Mouse (Mus musculus) naive thymus-derived CD4-positive, alpha-beta T cell, adult 2 months (primary cell): ENCODE data around the gene A630001G21Rik.
A peak's percentile ranks its signal among the peaks of the same experiment; 100 is the strongest.

Experiments
- DNase-seq: peaks from one replicate; pipeline ENCODE4 v3.0.0-alpha.2; 2011; ENCODE audit warnings: low read depth

The A630001G21Rik gene

DNA sequence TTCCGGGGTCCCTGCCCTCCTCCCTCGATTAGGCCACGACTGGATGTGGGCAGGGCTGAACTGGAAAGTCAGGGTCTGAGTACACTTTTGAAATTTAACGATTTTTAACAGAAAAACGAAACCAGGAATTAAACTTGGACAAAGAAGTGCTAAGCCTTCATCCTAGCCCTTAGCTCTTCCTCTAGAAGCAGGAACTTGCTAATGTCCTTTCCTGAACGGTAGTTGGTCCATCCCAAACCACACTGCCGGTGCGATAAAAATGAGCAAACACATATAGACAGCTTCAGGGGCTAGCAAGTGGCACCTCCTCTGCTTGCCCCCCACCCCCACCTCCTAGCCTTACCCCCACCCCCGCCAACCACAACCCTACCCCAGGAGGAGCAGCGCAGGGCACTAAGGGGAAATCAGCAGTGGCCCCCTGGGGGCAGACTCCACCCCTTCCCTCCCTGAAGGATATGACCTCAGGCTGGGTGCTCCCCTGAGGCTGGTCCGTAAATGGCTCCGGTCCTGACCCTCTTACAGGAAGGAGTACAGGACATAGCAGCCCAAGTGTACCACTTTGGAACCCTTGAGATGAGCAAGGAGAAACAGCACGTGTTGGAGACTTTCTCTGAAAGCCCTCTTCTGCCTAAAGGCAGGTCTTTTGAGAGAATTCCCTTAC, 42.9 kb downstream of the A630001G21Rik start:
- DNase-seq = peak; percentile 84

GRCm38 (mm10) chr1:85734511-85734910, 43.9 kb downstream of the A630001G21Rik start:
- no peak for DNase-seq

GRCm38 (mm10) chr1:85732581-85732980, 45.9 kb downstream of the A630001G21Rik start:
- peak; percentile 75 for DNase-seq

DNA sequence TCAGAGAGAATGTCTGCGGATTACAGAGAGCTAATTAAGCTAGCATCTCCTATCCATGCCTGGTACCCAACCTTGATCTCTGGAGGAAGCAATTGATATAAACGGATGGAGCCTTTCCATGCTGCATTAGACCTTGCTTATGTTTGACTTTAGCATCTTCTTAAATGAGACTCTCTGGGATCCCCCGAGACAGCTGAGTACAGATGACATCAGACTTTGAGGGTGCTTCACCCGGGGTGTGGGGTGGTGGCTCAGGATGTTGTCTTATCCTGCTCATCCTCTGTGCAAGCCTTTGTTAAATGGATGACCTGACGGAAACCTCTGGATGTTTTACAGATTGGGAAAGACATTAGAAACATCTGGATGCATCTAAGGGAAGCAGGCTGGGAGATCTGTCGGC, 48.0 kb downstream of the A630001G21Rik start:
- DNase-seq = peak; percentile 40

- DNase-seq = peak; percentile 68
These were observed 58.1 kb downstream of the A630001G21Rik start for GRCm38 (mm10) chr1:85720220-85720893.

- DNase-seq = no peak
These were observed 59.4 kb downstream of the A630001G21Rik start for GRCm38 (mm10) chr1:85719049-85719448.

DNA sequence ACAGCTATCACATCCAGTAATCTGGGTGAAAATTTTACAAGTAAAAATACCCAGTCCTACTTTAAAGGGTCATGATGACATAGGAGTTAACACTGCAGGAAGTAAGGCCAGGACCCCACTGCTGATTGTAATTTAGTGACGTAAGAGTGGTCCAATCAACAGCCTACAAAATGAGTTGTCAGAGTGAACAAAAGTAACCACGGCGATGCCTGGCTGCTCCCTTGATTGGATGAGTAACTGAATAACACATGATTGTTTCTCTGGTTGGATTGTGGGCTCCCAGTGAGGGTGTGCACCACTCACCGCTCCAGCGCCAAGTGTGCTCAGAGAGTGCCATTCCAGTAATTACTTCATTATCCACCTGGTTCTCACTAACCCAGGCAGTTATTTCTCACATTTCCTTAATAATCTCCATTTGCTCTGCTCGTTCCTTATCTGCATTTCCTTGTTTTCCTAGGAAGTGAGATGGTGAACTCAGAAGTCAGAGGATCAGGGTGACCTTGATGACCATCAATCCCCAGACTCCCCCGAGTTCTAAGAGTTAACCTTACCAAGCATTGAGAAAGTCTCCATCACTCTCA, 61.9 kb downstream of the A630001G21Rik start:
- DNase-seq = no peak

DNA sequence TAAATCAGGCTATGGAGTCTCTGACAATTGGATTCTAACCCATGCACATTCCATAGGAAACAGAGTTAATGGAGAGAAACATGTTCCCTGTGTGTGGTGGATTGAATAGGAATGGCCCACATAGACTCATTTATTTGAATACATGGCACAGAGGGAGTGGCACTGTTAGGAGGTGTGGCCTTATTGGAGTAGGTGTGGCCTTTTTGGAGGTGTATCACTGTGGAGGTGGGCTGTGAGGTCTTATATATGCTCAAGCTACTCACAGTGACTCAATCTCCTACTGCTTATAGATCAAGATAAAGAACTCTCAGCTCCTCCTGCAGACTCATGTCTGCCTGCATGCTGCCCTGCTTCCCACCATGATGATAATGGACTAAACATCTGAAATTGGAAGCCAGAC, 63.9 kb downstream of the A630001G21Rik start:
- no peak for DNase-seq

- no peak for DNase-seq
These were observed 71.7 kb downstream of the A630001G21Rik start for GRCm38 (mm10) chr1:85706754-85707153.

- DNase-seq = peak; percentile 15
These were observed 72.9 kb downstream of the A630001G21Rik start for GRCm38 (mm10) chr1:85705552-85705951.

GRCm38 (mm10) chr1:85703245-85704186, 74.9 kb downstream of the A630001G21Rik start:
- peak; percentile 95 for DNase-seq

DNA sequence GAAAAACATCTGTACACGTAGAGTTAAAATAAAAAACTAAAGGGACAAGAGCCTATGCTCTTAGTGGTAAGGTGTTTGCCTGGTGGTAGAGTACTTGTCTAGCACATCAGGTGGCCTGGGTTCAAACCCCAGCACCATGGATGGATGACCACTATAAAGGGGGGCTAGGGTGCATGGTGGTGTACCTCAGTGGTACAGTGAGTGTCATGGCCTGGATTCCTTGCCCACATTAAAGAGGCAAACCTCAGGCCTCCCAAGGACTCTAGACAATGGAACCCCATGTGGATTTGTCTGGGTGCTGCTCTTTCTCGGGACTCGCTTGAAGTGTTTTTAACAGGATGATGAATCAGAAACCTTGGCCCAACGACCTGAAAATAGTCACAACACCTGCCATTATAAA, 75.9 kb downstream of the A630001G21Rik start:
- peak; percentile 30 for DNase-seq

- peak; percentile 54 for DNase-seq
These were observed 80.5 kb downstream of the A630001G21Rik start for GRCm38 (mm10) chr1:85697721-85698493.

GRCm38 (mm10) chr1:85695646-85696045, 82.8 kb downstream of the A630001G21Rik start:
- DNase-seq = no peak

GRCm38 (mm10) chr1:85693280-85693679, 85.2 kb downstream of the A630001G21Rik start:
- DNase-seq = no peak

GRCm38 (mm10) chr1:85692281-85692680, 86.2 kb downstream of the A630001G21Rik start:
- DNase-seq = no peak

DNA sequence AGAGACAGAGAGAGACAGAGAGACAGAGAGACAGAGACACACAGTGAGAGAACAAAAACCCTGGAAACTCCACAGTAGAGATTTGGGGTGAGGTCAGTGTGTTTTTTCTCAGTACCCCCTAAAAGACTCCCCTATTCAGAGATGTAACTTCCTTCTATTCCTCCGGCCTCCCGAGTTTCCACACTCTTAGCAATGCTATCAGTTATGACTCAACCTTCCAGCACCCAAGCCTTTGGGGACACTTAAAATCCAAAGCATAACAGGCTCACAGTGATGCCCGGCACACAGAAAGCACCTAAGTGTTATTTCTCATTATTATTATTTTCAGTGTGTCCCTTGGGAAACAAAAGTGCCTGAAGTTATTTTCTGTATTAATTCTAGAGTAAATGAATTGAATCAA, 87.9 kb downstream of the A630001G21Rik start:
- no peak for DNase-seq

- peak; percentile 88 for DNase-seq
These were observed 91.1 kb downstream of the A630001G21Rik start for GRCm38 (mm10) chr1:85687346-85687745.

DNA sequence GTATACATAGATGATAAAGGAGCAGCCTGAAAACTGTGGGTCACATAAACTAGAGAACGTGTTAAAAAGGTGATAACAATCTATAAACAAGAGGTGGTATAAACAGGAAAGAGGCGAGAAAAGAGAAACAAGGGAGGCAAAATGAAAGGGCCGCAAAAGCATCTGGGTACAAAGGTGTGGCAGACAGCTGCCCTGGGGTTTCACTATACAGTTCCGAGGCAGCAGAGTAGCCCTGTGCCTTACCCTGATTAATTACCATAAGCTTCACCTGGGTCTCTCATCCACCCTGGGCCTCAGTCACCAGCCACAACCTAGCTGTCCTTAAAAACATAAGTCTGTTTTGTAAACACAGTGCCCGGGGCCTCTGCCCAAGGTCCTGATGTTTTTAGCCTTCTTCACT, 91.8 kb downstream of the A630001G21Rik start:
- peak; percentile 65 for DNase-seq

DNA sequence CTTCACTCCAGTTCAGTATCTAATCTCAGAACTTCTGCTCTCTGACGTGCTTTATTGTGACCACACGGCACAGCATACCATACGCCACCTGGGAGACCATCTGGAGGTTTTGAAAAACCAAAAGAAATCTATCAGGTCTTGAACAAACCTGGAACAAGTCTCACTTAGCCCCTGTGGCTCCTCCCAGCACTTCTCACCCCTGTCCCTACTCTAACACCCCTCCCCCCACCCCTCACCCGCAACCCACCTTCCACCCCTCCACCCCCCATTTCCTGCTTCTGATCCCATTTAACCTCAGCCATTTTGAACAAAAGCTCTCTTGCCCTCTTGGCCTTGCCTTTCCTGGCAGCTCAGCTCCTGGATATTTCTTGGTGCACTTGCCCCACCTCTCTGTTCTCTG, 98.2 kb downstream of the A630001G21Rik start:
- DNase-seq = peak; percentile 59
